Comparison of ENCODE assay signal across 11 mouse cellular contexts in genomic region chr5:118067572-118067971, GRCm38 (mm10). TPM values are rescaled to one million over a fixed set of nuclear protein-coding genes. Genes with fewer than 3 reads are reported as not detected.
DNase-seq lines count a peak whose midpoint lies in the region; ATAC-seq and TF ChIP-seq lines count a peak whose summit lies in the region.
"Had no signal": no experiment of that assay in that cellular context is flagged by ENCODE, and none has a peak within 500 bp of the region (broad histone marks: within the 10 kb centered on the region; RNA-seq: fewer than 3 reads in every experiment).

No protein-coding gene starts in this region.

- no peaks in the 10 kb centered on the region for H3K36me3 ChIP-seq in liver, embryonic 14.5 days (replicated peaks; ENCODE audit: control insufficient read depth, insufficient read depth, low read depth)
- peaks cover 20% of the 10 kb centered on the region for H3K36me3 ChIP-seq in liver, embryonic 11.5 days (ENCODE audit: control insufficient read depth, insufficient read depth, low read length)
- 0 out of 2 replicates have a peak, but pooled peaks cover 8% of the 10 kb centered on the region for H3K36me3 ChIP-seq in intestine, embryonic 16.5 days (ENCODE audit: control insufficient read depth, insufficient read depth, low read length)
- peaks cover 40% of the 10 kb centered on the region for H3K36me3 ChIP-seq in forebrain, embryonic 12.5 days (replicated peaks)

- H3K4me1 ChIP-seq in liver, embryonic 14.5 days (replicated peaks; ENCODE audit: control insufficient read depth in 2 of 2, insufficient read depth in 2 of 2, low read length in 1 of 2) = no peaks in the 10 kb centered on the region
- H3K4me1 ChIP-seq in liver, embryonic 11.5 days (replicated peaks; ENCODE audit: control insufficient read depth, insufficient read depth, low read length) = peaks cover 11% of the 10 kb centered on the region
- peaks cover 9% of the 10 kb centered on the region; the same call in 1 of the 2 replicates for H3K4me1 ChIP-seq in intestine, embryonic 16.5 days (ENCODE audit: control insufficient read depth, insufficient read depth, low read length)
- peaks cover 34% of the 10 kb centered on the region for H3K4me1 ChIP-seq in forebrain, embryonic 12.5 days

- no peak overlapping the region for H3K4me2 ChIP-seq in liver, embryonic 14.5 days (ENCODE audit: low read depth)
- no peak overlapping the region for H3K4me2 ChIP-seq in liver, embryonic 11.5 days
- no peak overlapping the region for H3K4me2 ChIP-seq in intestine, embryonic 16.5 days (ENCODE audit: low read depth, low read length)
- no peak overlapping the region for H3K4me2 ChIP-seq in forebrain, embryonic 12.5 days
- H3K4me2 ChIP-seq: limb, embryonic 13.5 days had no signal

- no peak overlapping the region for H3K9ac ChIP-seq in liver, embryonic 14.5 days (replicated peaks)
- no peak overlapping the region for H3K9ac ChIP-seq in liver, embryonic 11.5 days (ENCODE audit: low read depth, low read length)
- no peak overlapping the region for H3K9ac ChIP-seq in intestine, embryonic 16.5 days (ENCODE audit: low read depth, low read length)
- H3K9ac ChIP-seq in forebrain, embryonic 12.5 days = no peak overlapping the region
- H3K9ac ChIP-seq: limb, embryonic 13.5 days had no signal

- TF ChIP-seq EP300 in liver, embryonic 14.5 days (IDR thresholded peaks at IDR 0.05; ENCODE audit: low read depth) = no peak

- 49% methylated on average over 4 of the region's 4 CpGs for WGBS in liver, embryonic 14.5 days (ENCODE audit: insufficient replicate concordance)
- WGBS in liver, embryonic 11.5 days = 77% methylated on average over 4 of the region's 4 CpGs
- WGBS in intestine, embryonic 16.5 days = 63% methylated on average over 4 of the region's 4 CpGs
- WGBS in forebrain, embryonic 12.5 days = 75% methylated on average over 4 of the region's 4 CpGs

- H3K4me3 ChIP-seq in liver, embryonic 14.5 days (ENCODE audit: insufficient read depth in 1 of 2, low read depth in 2 of 2, low read length in 2 of 2) = no peak overlapping the region
- no peak overlapping the region for H3K4me3 ChIP-seq in liver, embryonic 11.5 days (ENCODE audit: low read depth, low read length)
- H3K4me3 ChIP-seq in intestine, embryonic 16.5 days (ENCODE audit: low read length) = no peak overlapping the region
- H3K4me3 ChIP-seq in forebrain, embryonic 12.5 days (replicated peaks) = no peak overlapping the region
- H3K4me3 ChIP-seq: erythroblast, embryonic 14.5 days; limb, embryonic 13.5 days had no signal

- TF ChIP-seq CTCF in liver, embryonic 14.5 days (IDR thresholded peaks at IDR 0.05; ENCODE audit: low read depth) = no peak

- no peaks in the 10 kb centered on the region for H3K27me3 ChIP-seq in liver, embryonic 14.5 days (ENCODE audit: control insufficient read depth, insufficient read depth, low read length)
- no peaks in the 10 kb centered on the region for H3K27me3 ChIP-seq in liver, embryonic 11.5 days (replicated peaks; ENCODE audit: control insufficient read depth, insufficient read depth, low read length)
- H3K27me3 ChIP-seq in intestine, embryonic 16.5 days (replicated peaks; ENCODE audit: control insufficient read depth, insufficient read depth, low read length) = no peaks in the 10 kb centered on the region
- no peaks in the 10 kb centered on the region for H3K27me3 ChIP-seq in forebrain, embryonic 12.5 days
- H3K27me3 ChIP-seq: CH12.LX; limb, embryonic 13.5 days had no signal

- no peaks in the 10 kb centered on the region for H3K9me3 ChIP-seq in liver, embryonic 14.5 days (ENCODE audit: control insufficient read depth, low read length)
- no peaks in the 10 kb centered on the region for H3K9me3 ChIP-seq in liver, embryonic 11.5 days (ENCODE audit: control insufficient read depth, low read length)
- no peaks in the 10 kb centered on the region for H3K9me3 ChIP-seq in intestine, embryonic 16.5 days (ENCODE audit: control insufficient read depth, low read length)
- H3K9me3 ChIP-seq in forebrain, embryonic 12.5 days = no peaks in the 10 kb centered on the region
- H3K9me3 ChIP-seq: limb, embryonic 13.5 days had no signal

- peak; percentile 13; the same call in 1 of the 2 replicates for ATAC-seq in frontal cortex, adult (ENCODE audit: low TSS enrichment)
- ATAC-seq in liver, embryonic 14.5 days (ENCODE audit: insufficient read depth) = peak; percentile 18; the same call in 1 of the 2 replicates
- no peak for ATAC-seq in liver, embryonic 11.5 days (replicated peaks; ENCODE audit: low FRiP score)
- peak; percentile 54 for ATAC-seq in intestine, embryonic 16.5 days
- no peak for ATAC-seq in forebrain, embryonic 12.5 days (ENCODE audit: low FRiP score)

- DNase-seq in frontal cortex, postnatal 10 days (ENCODE audit: low spot score in 2 of 2) = no peak
- DNase-seq in liver, embryonic 14.5 days (ENCODE audit: low read depth in 3 of 3, low spot score in 3 of 3) = no peak
- DNase-seq in liver, embryonic 11.5 days (ENCODE audit: low spot score) = no peak
- peak; percentile 33 for DNase-seq in R1 (ENCODE audit: low read depth, low spot score)
- no peak for DNase-seq in spleen, postnatal 4 days (ENCODE audit: low spot score in 2 of 2)

- no peak overlapping the region for H3K27ac ChIP-seq in liver, embryonic 14.5 days
- H3K27ac ChIP-seq in liver, embryonic 11.5 days (ENCODE audit: low read depth, low read length) = no peak overlapping the region
- no peak overlapping the region for H3K27ac ChIP-seq in intestine, embryonic 16.5 days (ENCODE audit: low read length)
- H3K27ac ChIP-seq in forebrain, embryonic 12.5 days = no peak overlapping the region
- H3K27ac ChIP-seq: limb, embryonic 13.5 days had no signal

RNA-seq across cellular contexts. Expression of gene Tesc, which starts 40.0 kb away (rescaled TPM):
- polyA plus RNA-seq in liver, embryonic 14.5 days (2012; rRNA removed) = 0.58 and 0.73 TPM in 2 replicates
- 0.77 and 1.2 TPM in 2 replicates for polyA plus RNA-seq in liver, embryonic 14.5 days (2014; fragmentation: Nextera tagmentation; extraction: Ambion mirVana)
- polyA plus RNA-seq in liver, embryonic 11.5 days (2014; fragmentation: Nextera tagmentation; extraction: Ambion mirVana) = 1.7 and 2.2 TPM in 2 replicates
- polyA plus RNA-seq in intestine, embryonic 16.5 days (2015; fragmentation: Nextera tagmentation; extraction: Ambion mirVana) = 3.6 and 4.0 TPM in 2 replicates
- polyA plus RNA-seq in forebrain, embryonic 12.5 days (2016; fragmentation: Nextera tagmentation; extraction: Ambion mirVana) = 4.7 and 6.3 TPM in 2 replicates

Comparison
In these comparisons a context has a peak if more than half of its experiments do, and no peak if none do; other contexts are left out.
1. ATAC-seq: peak in frontal cortex, adult (single experiment), liver, embryonic 14.5 days (single experiment) and intestine, embryonic 16.5 days (single experiment); none in liver, embryonic 11.5 days (single experiment) and forebrain, embryonic 12.5 days (single experiment).